Mouse (Mus musculus) hindbrain, embryonic 14.5 days (tissue): ENCODE measurements at regions not wholly inside any gene's neighbourhood (a gene's known extent, or its start where the extent isn't known, plus 50 kb on each side); places are given as distances from the start of the nearest gene placed in this dataset.

ENCODE experiments used
- ATAC-seq: fragments of 200-750 bp; cut with Nextera tagmentation; 2 replicates; pipeline ENCODE4 v1.8.0; 2017; ENCODE audit warnings: moderate number of reproducible peaks, mild to moderate bottlenecking, moderate TSS enrichment, moderate library complexity; ENCODE audit not compliant: low FRiP score
- DNase-seq: peaks from one replicate; pipeline ENCODE4 v3.0.0-alpha.2; 2015; ENCODE audit warnings: low spot score
- H3K27ac ChIP-seq: fragments of 300-500 bp; sonication (generic); 2 replicates; pipeline ENCODE4 v1.5.1; 2014; ENCODE audit warnings: mild to moderate bottlenecking, moderate library complexity
- H3K27me3 ChIP-seq: fragments of 300-500 bp; sonication (generic); 2 replicates; pipeline ENCODE4 v1.6.1; 2014; ENCODE audit warnings: mild to moderate bottlenecking, low read length, mixed read lengths; ENCODE audit not compliant: control insufficient read depth, insufficient read depth
- H3K36me3 ChIP-seq: fragments of 300-500 bp; sonication (generic); replicated peaks from 2 replicates; pipeline ENCODE4 v1.6.1; 2014; ENCODE audit not compliant: control insufficient read depth, insufficient read depth
- H3K4me1 ChIP-seq: fragments of 300-500 bp; sonication (generic); replicated peaks from 2 replicates; pipeline ENCODE4 v1.6.1; 2014; ENCODE audit warnings: antibody characterized with exemption, low read length, mixed read lengths; ENCODE audit not compliant: control insufficient read depth, insufficient read depth
- H3K4me2 ChIP-seq: fragments of 300-500 bp; sonication (generic); replicated peaks from 2 replicates; pipeline ENCODE4 v1.6.1; 2014; ENCODE audit warnings: mild to moderate bottlenecking, moderate library complexity
- H3K4me3 ChIP-seq: fragments of 300-500 bp; sonication (generic); replicated peaks from 2 replicates; pipeline ENCODE4 v1.5.1; 2014; ENCODE audit warnings: mild to moderate bottlenecking, low read length
- H3K9ac ChIP-seq: fragments of 300-500 bp; sonication (generic); 2 replicates; pipeline ENCODE4 v1.6.1; 2014
- H3K9me3 ChIP-seq: fragments of 300-500 bp; sonication (generic); 2 replicates; pipeline ENCODE4 v1.6.1; 2016; ENCODE audit warnings: low read length; ENCODE audit not compliant: control insufficient read depth
- WGBS: fragments of 180-500 bp; shearing (Covaris S2); extraction: QIAGEN DNeasy Blood & Tissue Kit; methylation state at CpG from one replicate; pipeline ENCODE4 v1.1.7; 2014; 5-methylcytosine and 5-hydroxymethylcytosine counted together

GRCm38 (mm10) chr16:66579551-66579950, 764.5 kb downstream of the Vgll3 start:
- no peak for ATAC-seq
- no peak for DNase-seq
- Histone ChIP-seq H3K27me3 (no peaks in the 10 kb centered on the region), H3K27ac (no peak overlapping the region), H3K36me3 (no peaks in the 10 kb centered on the region), H3K4me2 (no peak overlapping the region), H3K4me1 (no peaks in the 10 kb centered on the region), H3K9ac (no peak overlapping the region), H3K9me3 (no peaks in the 10 kb centered on the region), H3K4me3 (no peak overlapping the region)
- 46% methylated on average over 1 of the region's 1 CpGs for WGBS

GRCm38 (mm10) chr16:66585698-66586284, 770.7 kb downstream of the Vgll3 start:
- Histone ChIP-seq H3K9me3 (no peaks in the 10 kb centered on the region), H3K36me3 (no peaks in the 10 kb centered on the region), H3K4me3 (0 out of 2 replicates have a peak overlapping the region, but pooled peaks have one; percentile 6), H3K4me2 (peak overlapping the region; percentile 50), H3K9ac (no peak overlapping the region; the same call in 1 of the 2 replicates), H3K27ac (no peak overlapping the region), H3K27me3 (no peaks in the 10 kb centered on the region), H3K4me1 (peaks cover 6% of the 10 kb centered on the region; the same call in 1 of the 2 replicates)
- WGBS: 7% methylated on average over 12 of the region's 12 CpGs
- peak; percentile 31; the same call in 1 of the 2 replicates for ATAC-seq
- peak; percentile 33 for DNase-seq

- ATAC-seq: no peak
- H3K9ac ChIP-seq: no peak overlapping the region
- no peak overlapping the region for H3K4me3 ChIP-seq
- H3K27me3 ChIP-seq: no peaks in the 10 kb centered on the region
- H3K4me2 ChIP-seq: no peak overlapping the region
- no peaks in the 10 kb centered on the region for H3K36me3 ChIP-seq
- H3K9me3 ChIP-seq: no peaks in the 10 kb centered on the region
- WGBS: 35% methylated on average over 2 of the region's 2 CpGs
- H3K27ac ChIP-seq: no peak overlapping the region
- peaks cover 4% of the 10 kb centered on the region; the same call in 1 of the 2 replicates for H3K4me1 ChIP-seq
- no peak for DNase-seq
Observed at GRCm38 (mm10) chr16:66602211-66602610, 787.2 kb downstream of the Vgll3 start.

- Histone ChIP-seq H3K27ac (no peak overlapping the region), H3K27me3 (no peaks in the 10 kb centered on the region), H3K4me2 (no peak overlapping the region), H3K4me3 (no peak overlapping the region), H3K9me3 (no peaks in the 10 kb centered on the region), H3K4me1 (peaks cover 4% of the 10 kb centered on the region; the same call in 1 of the 2 replicates), H3K36me3 (no peaks in the 10 kb centered on the region), H3K9ac (no peak overlapping the region)
- no peak for ATAC-seq
- 34% methylated on average over 3 of the region's 3 CpGs for WGBS
- no peak for DNase-seq
Observed at GRCm38 (mm10) chr16:66602686-66603085, 787.6 kb downstream of the Vgll3 start.

- no peaks in the 10 kb centered on the region for H3K36me3 ChIP-seq
- no peaks in the 10 kb centered on the region for H3K9me3 ChIP-seq
- 27% methylated on average over 6 of the region's 6 CpGs for WGBS
- no peak overlapping the region for H3K4me2 ChIP-seq
- H3K27ac ChIP-seq: no peak overlapping the region
- peak; percentile 34; the same call in 1 of the 2 replicates for ATAC-seq
- no peak for DNase-seq
- peaks cover 4% of the 10 kb centered on the region; the same call in 1 of the 2 replicates for H3K4me1 ChIP-seq
- H3K9ac ChIP-seq: no peak overlapping the region
- no peaks in the 10 kb centered on the region for H3K27me3 ChIP-seq
- H3K4me3 ChIP-seq: no peak overlapping the region
Observed at GRCm38 (mm10) chr16:66603825-66604224, 788.8 kb downstream of the Vgll3 start.
